Mouse (Mus musculus) MN1 (cell line): ENCODE measurements around the gene Csad.

ENCODE experiments used
- DNase-seq: peaks from one replicate; pipeline ENCODE4 v3.0.0-alpha.2; 2016; ENCODE audit warnings: low spot score

Gene Csad

DNA sequence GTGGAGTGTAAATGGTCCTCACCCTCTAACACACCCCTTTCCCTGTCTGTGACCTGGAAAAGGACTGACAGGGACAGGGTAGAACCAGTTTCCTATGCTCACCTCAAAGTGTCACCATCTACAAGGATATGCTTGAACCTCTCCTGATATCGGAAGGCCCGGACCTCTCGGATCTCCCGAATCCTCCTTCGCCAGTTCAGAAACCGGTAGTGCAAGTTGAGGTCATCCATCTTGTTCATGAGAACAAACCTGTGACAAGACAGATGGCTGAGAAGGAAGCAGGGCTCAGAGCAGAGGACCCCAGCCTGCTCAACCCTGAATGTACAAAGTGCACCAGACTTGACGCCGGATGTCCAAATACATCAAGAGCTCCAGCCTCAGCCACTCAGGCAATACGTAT lies 71.2 kb downstream of the Csad start:
- no peak for DNase-seq
